Mouse (Mus musculus) fibroblast of lung, adult 2 months (primary cell): ENCODE data around the gene Neb.

Experiments used
- DNase-seq: peaks from one replicate; pipeline ENCODE4 v3.0.0-alpha.2; 2011; ENCODE audit warnings: low read depth

Neb gene

DNA sequence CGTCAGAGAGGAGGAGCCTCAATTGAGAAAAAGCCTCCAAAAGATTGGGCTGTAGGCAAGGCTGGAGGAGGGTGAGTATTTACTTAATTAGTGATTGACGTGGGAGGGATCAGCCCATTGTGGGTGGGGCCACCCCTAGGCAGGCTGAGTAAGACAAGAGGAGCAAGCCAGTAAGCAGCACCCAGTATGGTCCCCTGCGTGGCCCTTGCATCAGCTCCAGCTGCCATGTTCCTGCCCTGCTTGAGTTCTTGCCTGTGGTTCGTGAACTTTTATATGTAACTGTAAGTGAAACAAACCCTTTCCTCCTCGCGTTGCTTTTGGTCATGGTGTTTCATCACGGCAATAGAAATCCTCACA is at the start of gene Neb:
Neb (minus strand) TSS at position 27 of the 357 bp plus-strand sequence.
- no peak for DNase-seq

DNA sequence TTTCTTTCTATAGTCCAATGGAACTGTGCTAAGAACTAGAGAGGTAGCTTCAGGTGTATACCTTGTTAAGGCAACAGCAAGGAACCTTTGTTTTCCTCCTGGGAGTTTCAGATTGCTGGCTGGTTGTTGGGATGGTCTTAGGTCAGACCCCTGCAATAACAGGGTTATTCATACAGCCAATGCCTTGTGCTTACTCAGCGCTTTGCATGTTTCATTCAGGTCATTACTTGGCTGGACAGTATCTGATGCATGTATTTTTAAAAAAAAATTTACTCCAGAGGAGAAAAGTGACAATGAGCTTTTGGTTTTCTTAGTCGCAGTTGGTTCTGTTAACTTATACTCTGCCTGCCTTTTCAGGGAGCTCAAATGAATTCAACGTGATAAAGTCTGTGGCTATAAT is 49.1 kb upstream of the Neb start:
- DNase-seq, result no peak

- no peak for DNase-seq
Measured at GRCm38 (mm10) chr2:52426041-52426440, 47.8 kb upstream of the Neb start.

- no peak for DNase-seq
Measured at GRCm38 (mm10) chr2:52425523-52425795, 47.2 kb upstream of the Neb start.

GRCm38 (mm10) chr2:52424747-52425522 is 46.7 kb upstream of the Neb start, which contains the start of gene Arl5a:
Gene Arl5a, minus strand, starts transcription at chr2:52424901.
- DNase-seq, result peak; percentile 49

DNA sequence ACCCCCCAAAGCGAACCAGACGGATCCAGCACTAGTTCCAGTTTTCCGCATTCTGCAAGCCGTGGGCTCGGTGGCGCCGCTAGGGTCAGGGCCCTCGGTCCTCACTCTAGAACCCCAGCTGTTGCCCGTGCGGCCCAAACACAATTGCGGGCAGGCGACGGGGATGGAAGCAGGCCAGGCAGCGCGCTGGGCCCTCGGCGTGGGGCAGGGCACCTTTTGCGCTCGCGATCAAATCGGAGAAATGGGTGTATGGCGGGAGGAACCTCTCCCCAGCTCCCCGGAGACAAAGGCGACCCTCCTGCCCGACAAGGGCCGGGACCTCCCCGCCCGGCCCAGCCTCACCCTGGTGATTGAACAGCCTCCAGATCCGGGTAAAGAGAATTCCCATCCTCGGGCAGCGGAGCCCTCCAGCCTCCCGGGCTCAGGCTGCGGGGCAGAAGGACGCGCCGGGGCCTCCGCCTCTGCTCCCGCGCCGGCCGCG is 46.0 kb upstream of the Neb start:
- no peak for DNase-seq

DNA sequence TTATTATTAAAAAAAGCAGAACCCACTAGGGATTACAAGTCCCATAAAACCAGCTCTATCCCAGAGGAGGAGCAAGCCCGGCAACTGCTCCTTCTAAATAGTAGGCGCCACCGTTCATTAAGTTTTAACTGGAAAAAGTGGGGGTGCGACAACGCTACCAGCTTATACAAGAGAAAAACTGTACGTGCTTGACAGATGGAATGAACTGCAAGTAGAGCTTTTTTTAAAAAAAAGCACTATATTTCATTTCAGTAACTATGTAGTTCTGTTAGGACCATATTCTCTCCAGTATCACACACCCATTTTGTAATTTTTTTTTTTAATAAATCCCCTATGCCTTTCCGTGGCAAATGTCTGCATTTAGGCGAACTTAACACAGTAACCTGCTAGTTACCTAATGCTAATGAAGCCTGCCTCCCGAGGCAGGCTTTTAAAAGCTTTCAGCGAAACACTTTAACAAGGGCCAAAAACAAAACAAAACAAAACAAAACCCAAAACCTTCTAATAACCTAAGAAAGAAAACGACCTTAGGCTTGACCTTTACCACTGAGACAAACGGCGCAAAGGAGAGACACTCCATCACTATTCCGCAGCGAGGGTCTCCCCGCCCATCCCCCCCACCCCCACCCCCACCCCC is 45.5 kb upstream of the Neb start:
- no peak for DNase-seq

GRCm38 (mm10) chr2:52422871-52423610 is 44.8 kb upstream of the Neb start:
- DNase-seq, result no peak

GRCm38 (mm10) chr2:52421197-52421596 is 42.9 kb upstream of the Neb start:
- no peak for DNase-seq

- no peak for DNase-seq
Measured at GRCm38 (mm10) chr2:52420001-52420710, 41.9 kb upstream of the Neb start.

DNA sequence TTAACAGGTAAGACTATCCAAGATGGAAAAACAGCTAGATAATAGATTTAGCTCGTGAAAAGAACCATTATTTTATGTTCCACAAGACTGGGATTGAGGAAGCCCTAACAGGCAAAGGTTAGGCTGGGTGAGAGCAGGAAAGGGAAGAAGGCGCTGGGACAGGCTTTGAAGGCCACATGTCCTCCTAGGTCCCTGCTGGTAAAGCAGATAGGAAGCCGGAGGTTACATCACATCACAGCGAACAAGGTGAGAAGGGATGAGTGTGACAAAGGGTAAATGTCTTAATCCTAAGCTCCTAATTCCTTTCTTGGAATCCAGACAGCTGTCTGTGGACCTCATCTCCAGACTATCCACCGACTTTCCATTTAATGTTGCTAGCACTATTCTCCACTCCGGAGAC is 41.0 kb upstream of the Neb start:
- no peak for DNase-seq

- DNase-seq, result no peak
Measured at GRCm38 (mm10) chr2:52412524-52413037, 34.3 kb upstream of the Neb start.

DNA sequence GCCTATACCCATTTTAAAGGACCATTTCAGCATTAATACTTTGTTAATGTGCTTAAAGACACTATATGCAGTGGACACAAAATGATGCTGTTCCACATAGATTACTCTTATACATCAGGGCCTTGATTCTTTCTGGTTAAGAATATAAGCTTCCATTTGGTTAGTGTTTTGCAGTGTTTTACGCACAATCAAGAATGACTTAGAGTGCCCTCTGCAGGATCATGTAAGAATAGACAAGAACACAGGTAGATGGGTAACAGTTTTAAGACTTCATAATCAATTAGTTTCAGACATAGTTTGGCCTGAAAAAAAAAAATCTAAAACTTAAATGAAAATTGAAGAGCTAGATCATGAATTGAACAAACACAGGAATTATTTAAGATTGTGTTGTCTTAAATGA is 28.2 kb upstream of the Neb start:
- DNase-seq, result no peak

GRCm38 (mm10) chr2:52405238-52405637 is 27.0 kb upstream of the Neb start:
- no peak for DNase-seq

DNA sequence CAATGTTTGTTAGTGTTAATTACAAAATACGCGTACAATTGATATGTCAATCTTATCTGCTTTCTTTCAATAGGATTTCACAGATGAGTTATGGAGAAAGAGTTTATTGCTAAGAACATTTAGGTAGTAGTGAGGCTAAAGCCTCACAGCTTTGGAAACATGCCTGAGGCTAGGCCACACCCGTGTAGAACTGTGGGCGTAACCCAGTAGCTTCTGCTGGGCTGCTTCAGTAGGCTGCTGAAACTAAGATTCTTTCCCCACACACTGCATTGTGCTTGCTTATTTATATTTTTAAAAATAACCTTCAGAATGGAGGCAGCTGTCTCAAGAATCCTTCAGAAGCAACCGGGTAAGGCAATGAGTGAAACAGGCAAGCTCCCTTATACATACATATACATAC is 16.3 kb upstream of the Neb start:
- no peak for DNase-seq

DNA sequence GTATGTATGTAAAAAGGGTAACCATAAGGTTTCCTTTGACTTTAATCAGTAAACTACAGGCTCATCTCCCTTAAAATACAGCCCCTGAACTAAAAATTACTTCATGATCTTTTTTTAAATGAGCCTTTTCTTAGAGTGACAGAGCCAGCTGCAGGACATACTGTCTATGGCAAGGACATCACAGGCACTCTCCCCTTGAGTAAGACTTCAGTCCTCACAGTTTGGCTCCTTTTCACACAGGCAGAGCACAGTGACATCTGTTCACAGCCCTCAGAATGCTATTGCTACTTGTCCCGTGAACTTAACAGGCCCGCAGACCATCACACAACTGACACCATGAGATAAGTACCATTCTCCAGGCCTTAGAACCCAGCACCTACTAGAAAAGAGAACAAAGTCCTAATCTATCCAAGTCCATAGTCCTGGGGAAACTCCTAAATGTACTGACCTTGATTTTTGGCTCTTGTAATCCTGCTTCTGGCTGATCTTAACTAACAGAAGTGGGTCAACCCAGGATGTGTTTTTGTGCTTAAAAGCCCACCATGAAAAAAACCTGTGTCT is 12.2 kb upstream of the Neb start:
- no peak for DNase-seq

DNA sequence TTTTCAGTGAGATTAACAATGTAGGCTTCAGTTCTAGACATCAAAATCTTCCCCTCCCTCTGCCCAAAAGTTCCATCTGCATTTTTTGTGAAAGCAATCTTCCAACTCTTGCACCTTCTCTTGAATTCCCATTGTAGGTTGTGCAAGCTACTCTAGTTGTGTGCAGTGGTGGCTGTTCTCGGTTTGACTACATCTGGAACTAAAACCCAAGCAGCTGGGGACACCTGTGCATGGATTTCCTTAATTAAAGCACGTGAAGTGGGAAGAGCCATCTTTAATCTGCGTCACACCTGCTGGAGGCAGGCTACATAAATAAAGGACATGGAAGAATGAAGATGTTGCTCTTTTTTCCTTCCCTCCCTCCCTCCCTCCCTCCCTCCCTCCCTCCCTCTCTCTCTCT is 11.7 kb upstream of the Neb start:
- DNase-seq, result no peak

DNA sequence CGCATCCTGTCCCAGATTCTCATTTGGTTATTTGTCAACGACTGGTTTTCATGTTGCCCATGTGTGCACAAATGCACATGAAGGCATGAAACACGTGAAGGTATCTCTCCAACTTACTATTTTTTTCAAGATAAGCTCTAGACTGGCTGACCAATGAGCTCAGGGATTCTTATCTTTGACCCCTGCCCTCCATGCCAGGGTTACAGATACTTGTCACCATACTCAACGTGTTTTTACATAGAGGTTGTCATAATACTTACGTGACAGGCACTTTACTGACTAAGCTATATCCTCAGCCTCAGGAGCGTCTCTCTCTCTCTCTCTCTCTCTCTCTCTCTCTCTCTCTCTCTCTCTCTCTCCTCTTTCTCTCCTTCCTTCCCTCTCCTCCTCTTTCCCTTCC is 8.2 kb upstream of the Neb start:
- no peak for DNase-seq

- DNase-seq, result no peak
Measured at GRCm38 (mm10) chr2:52386037-52386436, 7.8 kb upstream of the Neb start.

DNA sequence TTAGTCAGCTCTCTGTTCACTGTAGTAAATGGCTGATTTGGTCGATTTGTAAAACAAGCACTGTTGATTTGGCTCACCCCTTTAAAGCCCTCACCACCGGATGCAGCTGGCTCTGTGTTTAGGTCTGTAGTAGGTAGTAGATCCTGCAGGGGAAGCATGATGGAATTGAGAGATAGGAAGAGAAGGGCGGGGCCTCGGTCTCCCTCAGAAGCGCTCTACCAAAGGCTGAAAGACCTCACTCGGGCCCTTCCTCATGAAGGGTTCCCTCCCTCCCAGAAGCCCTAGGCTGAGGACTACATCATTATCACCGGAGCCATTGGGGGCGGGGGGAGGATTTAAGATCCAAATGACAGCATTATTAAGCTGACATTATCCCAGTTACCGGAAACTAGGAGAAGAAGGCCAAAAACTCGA is 581 bp upstream of the Neb start:
- no peak for DNase-seq

- DNase-seq, result no peak
Measured at GRCm38 (mm10) chr2:52377706-52378447, 397 bp downstream of the Neb start.
